Mouse (Mus musculus) myocyte (in vitro differentiated cells): ENCODE results near the gene Lgalsl.

ENCODE experiments used
- CEBPB ChIP-seq: IDR thresholded peaks from 2 replicates; pipeline ENCODE4 v1.6.1; 2011; ENCODE audit warnings: mild to moderate bottlenecking, moderate library complexity; ENCODE audit not compliant: poor library complexity, insufficient read depth, severe bottlenecking
- POLR2A ChIP-seq: IDR thresholded peaks from one replicate; pipeline ENCODE4 v1.6.1; 2011; ENCODE audit warnings: low read depth, mild to moderate bottlenecking, control low read depth, moderate library complexity; ENCODE audit not compliant: insufficient read length
- SRF ChIP-seq: IDR thresholded peaks from one replicate; pipeline ENCODE4 v1.6.1; 2011; ENCODE audit warnings: low read depth; ENCODE audit not compliant: control insufficient read depth, insufficient read length
- TCF3 ChIP-seq: IDR thresholded peaks from one replicate; pipeline ENCODE4 v1.6.1; 2011; ENCODE audit warnings: low read depth, control low read depth; ENCODE audit not compliant: insufficient read length
- USF1 ChIP-seq: IDR thresholded peaks from one replicate; pipeline ENCODE4 v1.6.1; 2011; ENCODE audit warnings: low read depth, mild to moderate bottlenecking, control low read depth, moderate library complexity

DNA sequence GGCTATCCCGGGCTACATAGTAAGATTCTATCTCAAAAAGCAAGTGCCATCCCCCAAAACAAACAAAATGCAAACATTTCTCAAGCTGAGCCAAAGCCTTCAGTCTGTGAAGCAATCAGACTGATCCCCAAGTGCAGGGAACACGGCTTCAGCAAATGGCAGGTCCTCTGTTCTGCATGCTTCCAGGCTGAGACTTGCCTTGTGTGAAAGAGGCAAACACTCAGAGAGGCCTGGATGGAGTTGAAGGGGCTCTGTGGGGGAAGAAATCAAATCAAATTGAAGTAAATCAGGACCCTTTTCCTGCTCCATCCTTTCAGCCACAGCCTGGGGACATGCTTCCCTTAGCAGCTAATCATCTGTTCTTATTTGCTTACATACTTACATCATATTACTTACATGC, 35.4 kb downstream of the Lgalsl start:
- no peak for TF ChIP-seq TCF3
- no peak for TF ChIP-seq CEBPB
- TF ChIP-seq POLR2A = no peak
- TF ChIP-seq USF1 = no peak
- no peak for TF ChIP-seq SRF
